Mouse (Mus musculus) CD4-positive, CD25-positive, alpha-beta regulatory T cell, adult 9 weeks (primary cell): ENCODE measurements around the gene Rwdd1. TPM values are rescaled to one million over a fixed set of nuclear protein-coding genes. Genes with fewer than 3 reads are reported as not detected.

Source experiments
- polyA plus RNA-seq: library from polyadenylated mRNA; unstranded; fragments of 100-300 nt; shearing (Covaris generic); gene quantifications from one replicate; pipeline ENCODE4 v1.2.1, GENCODE M21; 2017

Rwdd1 gene
- 63.0 TPM for polyA plus RNA-seq

GRCm38 (mm10) chr10:34019302-34020075, at the start of gene Rwdd1:
Rwdd1 (minus strand) TSS chr10:34019624.

DNA sequence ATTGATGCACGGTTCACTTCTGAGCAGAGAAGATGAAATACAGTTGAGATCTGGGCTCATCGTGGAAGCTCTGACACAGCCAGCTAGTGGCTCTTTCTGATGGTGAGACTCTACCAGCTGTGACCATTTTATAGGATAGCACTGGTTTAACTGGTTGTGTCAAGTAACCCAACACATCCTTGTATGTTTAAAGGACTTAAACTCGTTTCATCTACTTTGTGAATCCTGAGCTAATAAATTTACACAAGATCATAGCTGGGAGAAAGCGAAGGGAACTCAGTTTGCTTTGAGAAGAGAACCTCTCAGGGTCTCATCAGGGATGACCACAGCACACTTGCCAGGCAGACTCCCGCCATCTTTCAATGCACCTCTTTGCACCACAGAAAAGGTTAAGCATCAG, 24.8 kb upstream of the Rwdd1 start, which contains the start of gene Calhm4:
Calhm4 (minus strand) TSS at position 101 of the 400 bp plus-strand sequence.

DNA sequence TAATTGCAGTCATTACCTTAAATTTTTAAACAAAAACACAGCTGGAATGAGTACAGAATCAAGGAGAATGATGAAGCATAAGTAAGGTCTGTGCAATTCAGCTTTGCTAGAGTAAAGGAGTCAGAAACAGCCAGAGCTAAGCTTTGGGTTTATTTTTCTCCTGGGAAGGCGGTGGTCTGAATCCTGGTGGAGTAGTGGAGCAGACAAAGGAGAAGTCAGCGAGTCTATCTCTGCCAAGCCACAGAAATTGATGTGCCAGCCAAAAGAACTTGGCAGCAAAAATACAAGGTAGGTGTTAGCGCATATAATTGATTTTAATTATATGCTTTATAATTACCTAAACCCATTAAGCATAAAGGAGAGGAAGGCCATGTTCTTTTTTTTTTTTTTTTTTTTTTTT, 18.0 kb upstream of the Rwdd1 start, which contains the start of gene Trappc3l:
Trappc3l (plus strand) TSS at position 197 of the 400 bp plus-strand sequence.

GRCm38 (mm10) chr10:33950803-33951583, 68.4 kb downstream of the Rwdd1 start, which contains the start of gene Zup1:
Zup1 (minus strand) TSS chr10:33951269.

Other genes starting within 250 kb of the Rwdd1 start
- not detected for gene Sult3a2, start 232.9 kb downstream of the Rwdd1 start, polyA plus RNA-seq
- not detected for gene Sult3a1, start 161.9 kb downstream of the Rwdd1 start, polyA plus RNA-seq
- gene Rsph4a, start 114.5 kb downstream of the Rwdd1 start, polyA plus RNA-seq, result not detected
- gene Zup1, start 68.4 kb downstream of the Rwdd1 start, polyA plus RNA-seq, result 62.2 TPM
- gene Trappc3l, start 18.0 kb upstream of the Rwdd1 start, polyA plus RNA-seq, result not detected
- gene Calhm4, start 24.7 kb upstream of the Rwdd1 start, polyA plus RNA-seq, result not detected
- not detected for gene Calhm5, start 76.9 kb upstream of the Rwdd1 start, polyA plus RNA-seq
- gene Calhm6, start 108.4 kb upstream of the Rwdd1 start, polyA plus RNA-seq, result 15.9 TPM
- gene Dse, start 188.1 kb upstream of the Rwdd1 start, polyA plus RNA-seq, result 4.7 TPM